Mouse (Mus musculus): ENCODE data around the gene Atp5g3. TPM values are rescaled to one million over a fixed set of nuclear protein-coding genes. Genes with fewer than 3 reads are reported as not detected.

Atp5g3 gene
- total and polyA plus RNA-seq, 2 experiments from 2014 or later: 230 to 1,303 TPM

DNA sequence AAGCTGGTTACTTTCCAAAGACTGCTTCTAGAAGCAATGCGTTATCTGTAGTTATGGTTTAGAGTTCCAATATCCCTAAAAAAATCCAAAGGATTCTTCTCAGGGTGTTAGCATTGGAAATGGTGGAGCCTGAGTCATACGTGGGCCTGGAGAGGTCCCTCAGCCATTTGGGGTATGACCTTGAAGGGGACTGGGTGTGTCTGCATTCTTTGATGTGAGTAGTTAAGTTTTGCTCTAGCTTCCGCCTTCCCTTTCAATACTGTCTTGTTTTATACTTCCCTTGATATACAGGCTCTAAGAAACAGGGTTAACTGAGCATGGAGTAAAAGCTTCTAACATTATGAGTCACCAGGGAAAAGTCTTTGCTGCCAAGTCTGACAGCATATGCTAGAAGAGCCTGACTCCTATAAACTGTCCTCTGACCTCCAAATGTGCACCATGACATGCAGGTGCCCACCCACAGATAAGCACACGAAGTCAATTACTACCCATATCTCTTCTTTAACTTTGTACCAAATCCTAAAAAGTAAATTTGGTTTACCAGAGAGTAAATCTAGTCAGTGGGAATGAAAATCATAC, 51.0 kb downstream of the Atp5g3 start:
- DNase-seq (ENCODE audit: low spot score): no peak
- H3K4me2 ChIP-seq (ENCODE audit: low read depth, low read length, poor library complexity, severe bottlenecking): no peak overlapping the region
- H3K36me3 ChIP-seq (ENCODE audit: insufficient read depth, low read length): peaks cover 4% of the 10 kb centered on the region; the same call in 1 of the 2 replicates
- H3K9ac ChIP-seq (replicated peaks; ENCODE audit: low read length, poor library complexity, severe bottlenecking): no peak overlapping the region
- no peaks in the 10 kb centered on the region for H3K9me3 ChIP-seq (ENCODE audit: low read length)
- TF ChIP-seq CTCF (IDR thresholded peaks at IDR 0.05): no peak
- H3K4me3 ChIP-seq (ENCODE audit: low read depth, low read length): no peak overlapping the region
- ATAC-seq (ENCODE audit: low FRiP score): no peak
- H3K27ac ChIP-seq (ENCODE audit: low read depth, low read length): no peak overlapping the region
- WGBS: 93% methylated on average over 4 of the region's 4 CpGs
- no peaks in the 10 kb centered on the region for H3K4me1 ChIP-seq (ENCODE audit: insufficient read depth, low read length)
- H3K27me3 ChIP-seq (ENCODE audit: insufficient read depth, low read length): no peaks in the 10 kb centered on the region

Other genes with a start within 250 kb of the Atp5g3 start
- 122 and 147 TPM in 2 replicates for gene Chn1, start 136.0 kb downstream of the Atp5g3 start, total RNA-seq (2014; rRNA removed)
- 80.3 and 81.1 TPM in 2 replicates for gene Chn1, start 136.0 kb downstream of the Atp5g3 start, polyA plus RNA-seq (2015; fragmentation: Nextera tagmentation; extraction: Ambion mirVana)
- 82.3 and 101 TPM in 2 replicates for gene Atf2, start 18.7 kb downstream of the Atp5g3 start, total RNA-seq (2014; rRNA removed)
- gene Atf2, start 18.7 kb downstream of the Atp5g3 start, polyA plus RNA-seq (2015; fragmentation: Nextera tagmentation; extraction: Ambion mirVana): 76.8 and 90.6 TPM in 2 replicates

All from midbrain, postnatal 0 days (tissue).